Mouse (Mus musculus): ENCODE results near the gene Otub1. TPM values are rescaled to one million over a fixed set of nuclear protein-coding genes. Genes with fewer than 3 reads are reported as not detected.

Otub1 gene
- total RNA-seq, 1 experiment, result 117 TPM

DNA sequence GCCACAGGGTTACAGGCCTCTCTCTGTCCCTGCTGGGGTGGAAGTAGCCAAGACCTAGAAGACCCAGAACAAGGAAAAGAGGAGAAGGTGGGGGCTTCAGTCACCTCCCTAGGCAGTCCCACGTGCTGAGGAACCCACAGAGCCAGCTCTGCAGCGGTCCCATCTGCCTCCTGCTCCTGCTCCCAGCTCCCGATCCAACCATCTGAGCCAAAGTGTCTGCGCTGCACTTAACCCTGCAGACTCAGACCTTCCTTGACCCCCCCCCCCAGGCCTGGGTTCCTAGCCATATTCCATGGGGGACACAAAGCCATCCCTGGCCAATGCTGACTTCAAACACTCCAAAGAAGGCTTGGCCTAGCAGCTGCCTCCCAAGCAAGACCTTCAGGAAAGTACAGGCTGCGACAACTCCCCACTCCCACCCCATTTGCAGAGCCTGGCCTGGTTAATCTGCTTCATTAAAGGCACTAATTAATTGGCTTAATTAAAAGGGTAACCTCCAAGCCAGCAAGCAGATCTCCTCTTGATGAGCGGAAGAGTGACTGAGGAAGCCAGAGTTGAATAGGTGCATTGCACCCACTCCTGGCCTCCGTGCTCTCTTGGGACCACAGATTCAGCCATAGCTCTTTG lies 54.7 kb downstream of the Otub1 start:
- no peak for DNase-seq (ENCODE audit: low read depth, low spot score)
- Histone ChIP-seq H3K4me3 (ENCODE audit: insufficient read depth in 1 of 2, low read depth in 1 of 2, low read length in 2 of 2, poor library complexity in 1 of 2, severe bottlenecking in 1 of 2) (no peak overlapping the region), H3K9ac (ENCODE audit: insufficient read depth, low read depth, low read length, poor library complexity, severe bottlenecking) (no peak overlapping the region), H3K27ac (ENCODE audit: insufficient read depth, low read depth, low read length, poor library complexity, severe bottlenecking) (no peak overlapping the region), H3K9me3 (ENCODE audit: control insufficient read depth, insufficient read depth, low read depth, low read length) (no peaks in the 10 kb centered on the region), H3K4me1 (ENCODE audit: control insufficient read depth in 2 of 2, insufficient read depth in 2 of 2, low read length in 2 of 2, poor library complexity in 1 of 2) (no peaks in the 10 kb centered on the region), H3K36me3 (ENCODE audit: control insufficient read depth, insufficient read depth, low read length, poor library complexity, severe bottlenecking) (no peaks in the 10 kb centered on the region)
- in situ Hi-C loops (cut with MboI; ENCODE audit: low sequenced_read_pairs in 2 of 2, unreplicated experiment in 2 of 2), result no loop called here
- no peak for TF ChIP-seq ZC3H11A (IDR thresholded peaks at IDR 0.05; ENCODE audit: borderline replicate concordance, low read depth, low read length)
- no peak for TF ChIP-seq HCFC1 (IDR thresholded peaks at IDR 0.05; ENCODE audit: borderline replicate concordance, insufficient read depth, low read length)
- no peak for TF ChIP-seq ZNF384 (IDR thresholded peaks at IDR 0.05; ENCODE audit: low read depth, low read length)
- no peak for TF ChIP-seq CHD2 (IDR thresholded peaks at IDR 0.05; ENCODE audit: low read depth, low read length)
- TF ChIP-seq MAFK (IDR thresholded peaks at IDR 0.05; ENCODE audit: insufficient read depth, low read depth, low read length), result no peak

- no peaks in the 10 kb centered on the region for H3K36me3 ChIP-seq (ENCODE audit: control insufficient read depth, insufficient read depth, low read length, poor library complexity, severe bottlenecking)
- in situ Hi-C loops (cut with MboI; ENCODE audit: low sequenced_read_pairs in 2 of 2, unreplicated experiment in 2 of 2), result no loop called here
- no peak overlapping the region for H3K27ac ChIP-seq (ENCODE audit: insufficient read depth, low read depth, low read length, poor library complexity, severe bottlenecking)
- no peak overlapping the region for H3K4me3 ChIP-seq (ENCODE audit: insufficient read depth in 1 of 2, low read depth in 1 of 2, low read length in 2 of 2, poor library complexity in 1 of 2, severe bottlenecking in 1 of 2)
- peaks cover 1 to 10% of the 10 kb centered on the region in 2 experiments; a peak in 2 of 4 replicates for H3K4me1 ChIP-seq (ENCODE audit: control insufficient read depth in 2 of 2, insufficient read depth in 2 of 2, low read length in 2 of 2, poor library complexity in 1 of 2)
- no peak for DNase-seq (ENCODE audit: low read depth, low spot score)
- no peaks in the 10 kb centered on the region for H3K9me3 ChIP-seq (ENCODE audit: control insufficient read depth, insufficient read depth, low read depth, low read length)
- no peak overlapping the region for H3K9ac ChIP-seq (ENCODE audit: insufficient read depth, low read depth, low read length, poor library complexity, severe bottlenecking)
- no peak for TF ChIP-seq ZNF384 (IDR thresholded peaks at IDR 0.05; ENCODE audit: low read depth, low read length)
- TF ChIP-seq MAFK (IDR thresholded peaks at IDR 0.05; ENCODE audit: insufficient read depth, low read depth, low read length), result no peak
- TF ChIP-seq CHD2 (IDR thresholded peaks at IDR 0.05; ENCODE audit: low read depth, low read length), result no peak
- TF ChIP-seq HCFC1 (IDR thresholded peaks at IDR 0.05; ENCODE audit: borderline replicate concordance, insufficient read depth, low read length), result no peak
- no peak for TF ChIP-seq ZC3H11A (IDR thresholded peaks at IDR 0.05; ENCODE audit: borderline replicate concordance, low read depth, low read length)
Observed at GRCm38 (mm10) chr19:7149158-7149685, 56.9 kb downstream of the Otub1 start.

DNA sequence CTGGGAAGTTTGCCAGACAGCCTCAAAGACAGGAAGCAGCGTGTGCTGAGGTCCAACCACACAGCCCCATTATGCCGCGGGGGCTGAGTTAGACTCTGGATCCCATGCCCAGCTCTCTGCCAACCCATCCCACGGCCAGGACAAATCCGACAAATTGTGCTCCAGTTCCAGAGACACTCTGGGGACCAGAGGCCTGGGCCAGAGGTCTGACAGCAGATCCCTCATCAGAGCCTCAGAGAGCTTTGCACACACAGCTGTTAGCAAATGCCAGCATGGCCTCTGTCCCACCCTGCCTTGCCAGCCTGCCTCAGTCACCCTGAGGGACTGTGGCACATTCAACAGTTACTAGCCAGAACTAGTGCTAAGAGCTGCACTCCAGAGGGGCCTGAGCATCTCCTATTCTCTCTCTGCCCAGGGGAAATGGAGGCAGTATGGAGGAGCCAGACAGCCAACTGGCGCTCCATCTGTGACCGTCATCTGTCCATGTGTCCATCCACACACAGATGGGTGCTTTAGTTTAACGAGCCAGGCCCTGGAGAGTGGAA lies 57.5 kb downstream of the Otub1 start:
- H3K4me1 ChIP-seq (ENCODE audit: control insufficient read depth in 2 of 2, insufficient read depth in 2 of 2, low read length in 2 of 2, poor library complexity in 1 of 2), result peaks cover 3 to 12% of the 10 kb centered on the region in 2 experiments; a peak in 2 of 4 replicates
- in situ Hi-C loops (cut with MboI; ENCODE audit: low sequenced_read_pairs in 2 of 2, unreplicated experiment in 2 of 2), result no loop called here
- H3K9ac ChIP-seq (ENCODE audit: insufficient read depth, low read depth, low read length, poor library complexity, severe bottlenecking), result no peak overlapping the region
- no peaks in the 10 kb centered on the region for H3K36me3 ChIP-seq (ENCODE audit: control insufficient read depth, insufficient read depth, low read length, poor library complexity, severe bottlenecking)
- no peak for TF ChIP-seq ZNF384 (IDR thresholded peaks at IDR 0.05; ENCODE audit: low read depth, low read length)
- TF ChIP-seq HCFC1 (IDR thresholded peaks at IDR 0.05; ENCODE audit: borderline replicate concordance, insufficient read depth, low read length), result no peak
- no peak for TF ChIP-seq MAFK (IDR thresholded peaks at IDR 0.05; ENCODE audit: insufficient read depth, low read depth, low read length)
- no peak for TF ChIP-seq CHD2 (IDR thresholded peaks at IDR 0.05; ENCODE audit: low read depth, low read length)
- no peak for TF ChIP-seq ZC3H11A (IDR thresholded peaks at IDR 0.05; ENCODE audit: borderline replicate concordance, low read depth, low read length)
- no peak for DNase-seq (ENCODE audit: low read depth, low spot score)
- no peaks in the 10 kb centered on the region for H3K9me3 ChIP-seq (ENCODE audit: control insufficient read depth, insufficient read depth, low read depth, low read length)
- no peak overlapping the region for H3K4me3 ChIP-seq (ENCODE audit: insufficient read depth in 1 of 2, low read depth in 1 of 2, low read length in 2 of 2, poor library complexity in 1 of 2, severe bottlenecking in 1 of 2)
- H3K27ac ChIP-seq (ENCODE audit: insufficient read depth, low read depth, low read length, poor library complexity, severe bottlenecking), result no peak overlapping the region

Other genes starting within 250 kb of the Otub1 start
- gene Ppp1r14b, start 231.3 kb downstream of the Otub1 start, total RNA-seq (2012; rRNA removed), result 365 and 385 TPM in 2 replicates
- gene Plcb3, start 229.8 kb downstream of the Otub1 start, total RNA-seq (2012; rRNA removed), result 42.3 and 55.1 TPM in 2 replicates
- gene Fkbp2, start 225.8 kb downstream of the Otub1 start, total RNA-seq (2012; rRNA removed), result 51.0 and 64.0 TPM in 2 replicates
- 10.0 and 14.3 TPM in 2 replicates for gene Vegfb, start 218.7 kb downstream of the Otub1 start, total RNA-seq (2012; rRNA removed)
- 14.0 and 22.0 TPM in 2 replicates for gene Dnajc4, start 213.7 kb downstream of the Otub1 start, total RNA-seq (2012; rRNA removed)
- gene Nudt22, start 210.2 kb downstream of the Otub1 start, total RNA-seq (2012; rRNA removed), result 12.7 and 13.2 TPM in 2 replicates
- 5.0 and 6.9 TPM in 2 replicates for gene Trpt1, start 210.2 kb downstream of the Otub1 start, total RNA-seq (2012; rRNA removed)
- gene Fermt3, start 186.8 kb downstream of the Otub1 start, total RNA-seq (2012; rRNA removed), result 2.6 and 3.8 TPM in 2 replicates
- gene Stip1, start 166.3 kb downstream of the Otub1 start, total RNA-seq (2012; rRNA removed), result 217 and 280 TPM in 2 replicates
- gene Macrod1, start 149.5 kb downstream of the Otub1 start, total RNA-seq (2012; rRNA removed), result 1.4 and 3.5 TPM in 2 replicates
- 0.36 and 0.48 TPM in 2 replicates for gene Flrt1, start 100.6 kb downstream of the Otub1 start, total RNA-seq (2012; rRNA removed)
- gene Cox8a, start 11.3 kb upstream of the Otub1 start, total RNA-seq (2012; rRNA removed), result 882 and 1,211 TPM in 2 replicates
- 50.9 and 56.1 TPM in 2 replicates for gene Naa40, start 34.9 kb upstream of the Otub1 start, total RNA-seq (2012; rRNA removed)
- gene Rcor2, start 61.0 kb upstream of the Otub1 start, total RNA-seq (2012; rRNA removed), result 161 and 192 TPM in 2 replicates
- gene Mark2, start 135.5 kb upstream of the Otub1 start, total RNA-seq (2012; rRNA removed), result 44.0 and 47.9 TPM in 2 replicates
- gene Spindoc, start 176.7 kb upstream of the Otub1 start, total RNA-seq (2012; rRNA removed), result 36.8 and 40.0 TPM in 2 replicates
- 28.3 and 40.4 TPM in 2 replicates for gene 2700081O15Rik, start 211.3 kb upstream of the Otub1 start, total RNA-seq (2012; rRNA removed)